Mouse (Mus musculus): Measurements from ENCODE around the gene Ap3b2. TPM values are rescaled to one million over a fixed set of nuclear protein-coding genes. Genes with fewer than 3 reads are reported as not detected.

The Ap3b2 gene
- 3.7 and 4.1 TPM in 2 replicates for polyA plus RNA-seq (2015; fragmentation: Nextera tagmentation; extraction: Ambion mirVana)

GRCm38 (mm10) chr7:81493331-81494021 lies at the start of gene Ap3b2:
Ap3b2 (minus strand) TSS chr7:81493925.
- Histone ChIP-seq H3K4me2 (peak within 1 kb of the TSS; percentile 90), H3K36me3 (no peaks in the 10 kb centered on the region), H3K9ac (peak within 1 kb of the TSS; percentile 33; the same call in 1 of the 2 replicates), H3K4me1 (peaks cover 13% of the 10 kb centered on the region), H3K27me3 (replicated peaks) (peaks cover 84% of the 10 kb centered on the region), H3K9me3 (no peaks in the 10 kb centered on the region), H3K27ac (replicated peaks) (no peak within 1 kb of the TSS), H3K4me3 (peak within 1 kb of the TSS; percentile 67)
- WGBS = under 1% methylated on average over 57 of the region's 57 CpGs
- ATAC-seq (ENCODE audit: extremely low read depth, insufficient number of reproducible peaks, low FRiP score, low TSS enrichment) = no peak

- Histone ChIP-seq H3K4me2 (no peak overlapping the region), H3K9me3 (no peaks in the 10 kb centered on the region), H3K4me1 (no peaks in the 10 kb centered on the region), H3K9ac (no peak overlapping the region), H3K36me3 (peaks cover 93% of the 10 kb centered on the region), H3K27ac (replicated peaks) (no peak overlapping the region), H3K4me3 (no peak overlapping the region), H3K27me3 (replicated peaks) (no peaks in the 10 kb centered on the region)
- ATAC-seq (ENCODE audit: extremely low read depth, insufficient number of reproducible peaks, low FRiP score, low TSS enrichment) = no peak
- 77% methylated on average over 8 of the region's 8 CpGs for WGBS
These were observed 49.2 kb upstream of the Ap3b2 start for GRCm38 (mm10) chr7:81542934-81543333.

GRCm38 (mm10) chr7:81541924-81542524 lies 48.3 kb upstream of the Ap3b2 start:
- no peaks in the 10 kb centered on the region for H3K4me1 ChIP-seq
- H3K9me3 ChIP-seq = no peaks in the 10 kb centered on the region
- no peak overlapping the region for H3K4me3 ChIP-seq
- no peak overlapping the region for H3K4me2 ChIP-seq
- no peaks in the 10 kb centered on the region for H3K27me3 ChIP-seq (replicated peaks)
- H3K27ac ChIP-seq (replicated peaks) = no peak overlapping the region
- WGBS = 85% methylated on average over 7 of the region's 7 CpGs
- peaks cover 92% of the 10 kb centered on the region for H3K36me3 ChIP-seq
- no peak overlapping the region for H3K9ac ChIP-seq
- ATAC-seq (ENCODE audit: extremely low read depth, insufficient number of reproducible peaks, low FRiP score, low TSS enrichment) = no peak

- Histone ChIP-seq H3K27me3 (replicated peaks) (no peaks in the 10 kb centered on the region), H3K4me3 (no peak overlapping the region), H3K27ac (replicated peaks) (no peak overlapping the region), H3K9ac (no peak overlapping the region), H3K9me3 (no peaks in the 10 kb centered on the region), H3K4me1 (no peaks in the 10 kb centered on the region), H3K4me2 (no peak overlapping the region), H3K36me3 (peaks cover 93% of the 10 kb centered on the region)
- WGBS = 57% methylated on average over 1 of the region's 1 CpGs
- ATAC-seq (ENCODE audit: extremely low read depth, insufficient number of reproducible peaks, low FRiP score, low TSS enrichment) = no peak
These were observed 47.3 kb upstream of the Ap3b2 start for GRCm38 (mm10) chr7:81540999-81541398.

- H3K36me3 ChIP-seq = peaks cover 93% of the 10 kb centered on the region
These were observed 45.8 kb upstream of the Ap3b2 start for GRCm38 (mm10) chr7:81539565-81539964.

GRCm38 (mm10) chr7:81538070-81538675 lies 44.4 kb upstream of the Ap3b2 start:
- Histone ChIP-seq H3K36me3 (peaks cover 95% of the 10 kb centered on the region), H3K4me3 (no peak overlapping the region), H3K27me3 (replicated peaks) (no peaks in the 10 kb centered on the region), H3K9ac (no peak overlapping the region), H3K4me1 (no peaks in the 10 kb centered on the region), H3K9me3 (0 out of 2 replicates have a peak, but pooled peaks cover 3% of the 10 kb centered on the region), H3K4me2 (no peak overlapping the region), H3K27ac (replicated peaks) (no peak overlapping the region)
- WGBS = 67% methylated on average over 2 of the region's 2 CpGs
- no peak for ATAC-seq (ENCODE audit: extremely low read depth, insufficient number of reproducible peaks, low FRiP score, low TSS enrichment)

More at GRCm38 (mm10) chr7:81539565-81539964, 45.8 kb upstream of the Ap3b2 start:
- H3K4me3 ChIP-seq = no peak overlapping the region
- H3K4me2 ChIP-seq = no peak overlapping the region
- no peak overlapping the region for H3K9ac ChIP-seq
- H3K27me3 ChIP-seq (replicated peaks) = no peaks in the 10 kb centered on the region
- 0 out of 2 replicates have a peak, but pooled peaks cover 2% of the 10 kb centered on the region for H3K9me3 ChIP-seq
- no peak for ATAC-seq (ENCODE audit: extremely low read depth, insufficient number of reproducible peaks, low FRiP score, low TSS enrichment)
- H3K27ac ChIP-seq (replicated peaks) = no peak overlapping the region
- H3K4me1 ChIP-seq = no peaks in the 10 kb centered on the region
- 36% methylated on average over 2 of the region's 2 CpGs for WGBS

- H3K9me3 ChIP-seq = 0 out of 2 replicates have a peak, but pooled peaks cover 3% of the 10 kb centered on the region
- WGBS = 90% methylated on average over 4 of the region's 4 CpGs
- no peak overlapping the region for H3K4me2 ChIP-seq
- H3K4me3 ChIP-seq = no peak overlapping the region
- no peaks in the 10 kb centered on the region for H3K27me3 ChIP-seq (replicated peaks)
- no peak overlapping the region for H3K27ac ChIP-seq (replicated peaks)
- H3K9ac ChIP-seq = no peak overlapping the region
- no peak for ATAC-seq (ENCODE audit: extremely low read depth, insufficient number of reproducible peaks, low FRiP score, low TSS enrichment)
- no peaks in the 10 kb centered on the region for H3K4me1 ChIP-seq
- H3K36me3 ChIP-seq = peaks cover 96% of the 10 kb centered on the region
These were observed 42.8 kb upstream of the Ap3b2 start for GRCm38 (mm10) chr7:81536478-81536877.

GRCm38 (mm10) chr7:81531462-81531861 lies 37.7 kb upstream of the Ap3b2 start:
- Histone ChIP-seq H3K4me3 (no peak overlapping the region), H3K27ac (replicated peaks) (no peak overlapping the region), H3K9ac (no peak overlapping the region), H3K4me2 (no peak overlapping the region), H3K36me3 (peaks cover 98% of the 10 kb centered on the region), H3K4me1 (0 out of 2 replicates have a peak, but pooled peaks cover under 1% of the 10 kb centered on the region), H3K9me3 (0 out of 2 replicates have a peak, but pooled peaks cover 3% of the 10 kb centered on the region), H3K27me3 (replicated peaks) (no peaks in the 10 kb centered on the region)
- WGBS = 81% methylated on average over 1 of the region's 1 CpGs
- no peak for ATAC-seq (ENCODE audit: extremely low read depth, insufficient number of reproducible peaks, low FRiP score, low TSS enrichment)

- H3K4me2 ChIP-seq = no peak overlapping the region
- no peak overlapping the region for H3K4me3 ChIP-seq
- no peaks in the 10 kb centered on the region for H3K27me3 ChIP-seq (replicated peaks)
- H3K9me3 ChIP-seq = no peaks in the 10 kb centered on the region
- peaks cover 18% of the 10 kb centered on the region for H3K4me1 ChIP-seq
- WGBS = 89% methylated on average over 8 of the region's 8 CpGs
- H3K36me3 ChIP-seq = peaks cover 90% of the 10 kb centered on the region
- H3K9ac ChIP-seq = no peak overlapping the region
- H3K27ac ChIP-seq (replicated peaks) = no peak overlapping the region
- ATAC-seq (ENCODE audit: extremely low read depth, insufficient number of reproducible peaks, low FRiP score, low TSS enrichment) = no peak
These were observed 35.2 kb upstream of the Ap3b2 start for GRCm38 (mm10) chr7:81528918-81529317.

GRCm38 (mm10) chr7:81523663-81524017 lies 29.9 kb upstream of the Ap3b2 start:
- no peaks in the 10 kb centered on the region for H3K9me3 ChIP-seq
- WGBS = 7% methylated on average over 13 of the region's 13 CpGs
- H3K9ac ChIP-seq = peak overlapping the region; percentile 89
- H3K27me3 ChIP-seq (replicated peaks) = no peaks in the 10 kb centered on the region
- no peak for ATAC-seq (ENCODE audit: extremely low read depth, insufficient number of reproducible peaks, low FRiP score, low TSS enrichment)
- peaks cover 25% of the 10 kb centered on the region for H3K4me1 ChIP-seq
- H3K27ac ChIP-seq (replicated peaks) = peak overlapping the region; percentile 95
- H3K4me3 ChIP-seq = peak overlapping the region; percentile 75
- H3K4me2 ChIP-seq = peak overlapping the region; percentile 92
- H3K36me3 ChIP-seq = peaks cover 37% of the 10 kb centered on the region

GRCm38 (mm10) chr7:81523008-81523662 lies 29.4 kb upstream of the Ap3b2 start:
- ATAC-seq (ENCODE audit: extremely low read depth, insufficient number of reproducible peaks, low FRiP score, low TSS enrichment) = peak; percentile 92
- Histone ChIP-seq H3K9ac (peak overlapping the region; percentile 89), H3K27me3 (replicated peaks) (no peaks in the 10 kb centered on the region), H3K27ac (replicated peaks) (peak overlapping the region; percentile 95), H3K36me3 (peaks cover 32% of the 10 kb centered on the region), H3K4me1 (peaks cover 25% of the 10 kb centered on the region), H3K4me3 (peak overlapping the region; percentile 75), H3K4me2 (peak overlapping the region; percentile 92), H3K9me3 (no peaks in the 10 kb centered on the region)
- under 1% methylated on average over 31 of the region's 31 CpGs for WGBS

Data from heart, embryonic 13.5 days (tissue).